Mouse (Mus musculus): ENCODE results near the gene Cnnm2.

Cnnm2 gene

GRCm38 (mm10) chr19:46794181-46794580, 32.8 kb downstream of the Cnnm2 start:
- DNase-seq (ENCODE audit: low spot score in 2 of 2): no peak

- no peak for DNase-seq (ENCODE audit: low spot score in 2 of 2)
Measured at GRCm38 (mm10) chr19:46799903-46800583, 38.6 kb downstream of the Cnnm2 start.

GRCm38 (mm10) chr19:46801492-46801891, 40.1 kb downstream of the Cnnm2 start:
- no peak for DNase-seq (ENCODE audit: low spot score in 2 of 2)

- DNase-seq (ENCODE audit: low spot score in 2 of 2): no peak
Measured at GRCm38 (mm10) chr19:46802306-46802705, 40.9 kb downstream of the Cnnm2 start.

GRCm38 (mm10) chr19:46803732-46804131, 42.3 kb downstream of the Cnnm2 start:
- no peak for DNase-seq (ENCODE audit: low spot score in 2 of 2)

GRCm38 (mm10) chr19:46804751-46805150, 43.4 kb downstream of the Cnnm2 start:
- DNase-seq (ENCODE audit: low spot score in 2 of 2): no peak

GRCm38 (mm10) chr19:46805933-46806688, 44.7 kb downstream of the Cnnm2 start:
- no peak for DNase-seq (ENCODE audit: low spot score in 2 of 2)

- no peak for DNase-seq (ENCODE audit: low spot score in 2 of 2)
Measured at GRCm38 (mm10) chr19:46808261-46808660, 46.9 kb downstream of the Cnnm2 start.

- DNase-seq (ENCODE audit: low spot score in 2 of 2): no peak
Measured at GRCm38 (mm10) chr19:46809031-46809430, 47.6 kb downstream of the Cnnm2 start.

GRCm38 (mm10) chr19:46819276-46819675, 57.9 kb downstream of the Cnnm2 start:
- DNase-seq (ENCODE audit: low spot score in 2 of 2): no peak

- DNase-seq (ENCODE audit: low spot score in 2 of 2): no peak
Measured at GRCm38 (mm10) chr19:46822491-46822890, 61.1 kb downstream of the Cnnm2 start.

- DNase-seq (ENCODE audit: low spot score in 2 of 2): no peak
Measured at GRCm38 (mm10) chr19:46823759-46824158, 62.4 kb downstream of the Cnnm2 start.

GRCm38 (mm10) chr19:46824867-46825266, 63.5 kb downstream of the Cnnm2 start:
- DNase-seq (ENCODE audit: low spot score in 2 of 2): no peak

GRCm38 (mm10) chr19:46827654-46828165, 66.3 kb downstream of the Cnnm2 start:
- DNase-seq (ENCODE audit: low spot score in 2 of 2): no peak

GRCm38 (mm10) chr19:46828961-46829360, 67.6 kb downstream of the Cnnm2 start:
- no peak for DNase-seq (ENCODE audit: low spot score in 2 of 2)

- DNase-seq (ENCODE audit: low spot score in 2 of 2): no peak
Measured at GRCm38 (mm10) chr19:46831381-46831780, 70.0 kb downstream of the Cnnm2 start.

GRCm38 (mm10) chr19:46834301-46834700, 72.9 kb downstream of the Cnnm2 start:
- no peak for DNase-seq (ENCODE audit: low spot score in 2 of 2)

- DNase-seq (ENCODE audit: low spot score in 2 of 2): no peak
Measured at GRCm38 (mm10) chr19:46835339-46835738, 73.9 kb downstream of the Cnnm2 start.

GRCm38 (mm10) chr19:46836085-46836484, 74.7 kb downstream of the Cnnm2 start:
- no peak for DNase-seq (ENCODE audit: low spot score in 2 of 2)

- no peak for DNase-seq (ENCODE audit: low spot score in 2 of 2)
Measured at GRCm38 (mm10) chr19:46837290-46838079, 76.1 kb downstream of the Cnnm2 start.

GRCm38 (mm10) chr19:46841016-46841415, 79.6 kb downstream of the Cnnm2 start:
- no peak for DNase-seq (ENCODE audit: low spot score in 2 of 2)

- DNase-seq (ENCODE audit: low spot score in 2 of 2): no peak
Measured at GRCm38 (mm10) chr19:46843030-46843429, 81.6 kb downstream of the Cnnm2 start.
